7 mouse cellular contexts compared by ENCODE assay signal in the genomic region with DNA sequence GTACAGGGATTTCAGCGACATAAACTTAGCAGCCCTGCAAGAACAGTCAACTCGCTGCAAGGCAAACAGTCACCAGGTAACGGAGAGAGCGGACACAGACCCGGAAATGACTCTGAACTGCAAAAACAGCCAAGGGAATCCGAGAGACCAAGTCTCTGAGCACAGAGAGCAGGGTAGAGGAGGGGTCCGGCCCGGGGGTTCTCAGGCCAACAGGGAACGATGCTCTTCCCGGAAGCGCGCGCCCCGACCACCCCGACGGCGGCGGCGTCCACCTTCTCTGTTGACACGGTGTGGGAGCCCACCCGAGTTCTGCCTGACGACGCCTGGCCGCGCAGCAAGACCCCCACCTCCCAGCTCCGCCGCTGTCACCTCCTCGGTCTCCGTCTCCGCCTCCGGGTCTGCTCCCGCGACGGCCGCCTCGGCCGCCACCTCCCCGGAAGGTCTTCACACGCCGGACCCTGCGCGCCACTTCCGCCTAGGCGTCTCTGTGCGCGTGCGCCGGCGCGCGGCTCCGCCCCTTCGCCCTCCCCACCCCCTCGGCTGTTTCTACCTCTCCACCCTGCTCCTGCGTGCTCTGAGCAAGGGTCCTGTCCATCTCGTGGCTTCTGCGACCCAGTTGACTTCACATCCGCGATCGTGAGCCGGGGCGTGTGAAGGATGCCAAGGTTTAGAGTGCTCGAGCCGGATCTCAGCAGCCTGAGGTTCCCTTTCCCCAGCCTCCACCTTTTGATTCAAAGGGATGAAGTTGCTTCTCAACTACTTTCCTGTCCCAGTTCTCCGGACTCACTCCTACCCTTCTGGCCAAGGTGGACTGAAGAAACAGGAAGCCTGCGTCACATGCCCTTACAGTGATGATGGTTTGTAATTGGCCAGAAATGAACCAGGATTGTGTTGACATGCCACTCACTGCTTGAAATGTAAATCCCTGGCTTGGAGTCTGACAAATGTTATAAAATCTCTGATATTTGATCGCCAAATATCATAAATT. TPM values are rescaled to one million over a fixed set of nuclear protein-coding genes. Genes with fewer than 3 reads are reported as not detected.
DNase-seq lines count a peak whose midpoint lies in the region; ATAC-seq lines count a peak whose summit lies in the region.

A gene (minus strand): TSS at position 813 of the 988 bp plus-strand sequence.

- peak within 1 kb of the TSS; percentile 58 for H3K4me2 ChIP-seq in limb, embryonic 11.5 days (ENCODE audit: low read depth, severe bottlenecking)
- peak within 1 kb of the TSS; percentile 73 for H3K4me2 ChIP-seq in midbrain, embryonic 14.5 days (ENCODE audit: low read length)

- peaks cover 16% of the 10 kb centered on the region for H3K4me1 ChIP-seq in embryonic facial prominence, embryonic 10.5 days
- H3K4me1 ChIP-seq in limb, embryonic 11.5 days (ENCODE audit: control insufficient read depth, insufficient read depth, low read length), result no peaks in the 10 kb centered on the region
- H3K4me1 ChIP-seq in midbrain, embryonic 14.5 days (ENCODE audit: control insufficient read depth, insufficient read depth, low read length), result peaks cover 15% of the 10 kb centered on the region

- peak; percentile 93 for ATAC-seq in granulocyte monocyte progenitor cell, adult 5-6 weeks (replicated peaks; ENCODE audit: poor library complexity, severe bottlenecking)
- peak; percentile 97 for ATAC-seq in limb, embryonic 11.5 days (ENCODE audit: insufficient number of reproducible peaks, low FRiP score, low TSS enrichment, low read depth)
- ATAC-seq in midbrain, embryonic 14.5 days (ENCODE audit: low FRiP score, low TSS enrichment), result peak; percentile 97

- H3K27me3 ChIP-seq in embryonic facial prominence, embryonic 10.5 days (replicated peaks; ENCODE audit: low read depth, poor library complexity, severe bottlenecking), result no peaks in the 10 kb centered on the region
- no peaks in the 10 kb centered on the region for H3K27me3 ChIP-seq in limb, embryonic 11.5 days (ENCODE audit: control insufficient read depth, insufficient read depth, low read length)
- H3K27me3 ChIP-seq in midbrain, embryonic 14.5 days (ENCODE audit: control insufficient read depth, insufficient read depth, low read length), result no peaks in the 10 kb centered on the region

- H3K4me3 ChIP-seq in embryonic facial prominence, embryonic 10.5 days, result peak within 1 kb of the TSS; percentile 90
- peak within 1 kb of the TSS; percentile 89 for H3K4me3 ChIP-seq in limb, embryonic 11.5 days (ENCODE audit: low read depth, low read length)
- H3K4me3 ChIP-seq in midbrain, embryonic 14.5 days (replicated peaks; ENCODE audit: low read depth, low read length), result peak within 1 kb of the TSS; percentile 92

- no peaks in the 10 kb centered on the region for H3K9me3 ChIP-seq in embryonic facial prominence, embryonic 10.5 days
- no peaks in the 10 kb centered on the region for H3K9me3 ChIP-seq in limb, embryonic 11.5 days (ENCODE audit: control insufficient read depth, low read length)
- H3K9me3 ChIP-seq in midbrain, embryonic 14.5 days (ENCODE audit: control insufficient read depth, low read length), result no peaks in the 10 kb centered on the region

- H3K27ac ChIP-seq in embryonic facial prominence, embryonic 10.5 days (replicated peaks), result peak within 1 kb of the TSS; percentile 90
- H3K27ac ChIP-seq in limb, embryonic 11.5 days (replicated peaks; ENCODE audit: low read depth, low read length), result peak within 1 kb of the TSS; percentile 9
- H3K27ac ChIP-seq in midbrain, embryonic 14.5 days (replicated peaks; ENCODE audit: low read depth, low read length), result peak within 1 kb of the TSS; percentile 74

- H3K36me3 ChIP-seq in embryonic facial prominence, embryonic 10.5 days (replicated peaks), result peaks cover 6% of the 10 kb centered on the region
- H3K36me3 ChIP-seq in limb, embryonic 11.5 days (ENCODE audit: control insufficient read depth, insufficient read depth, low read length), result no peaks in the 10 kb centered on the region
- H3K36me3 ChIP-seq in midbrain, embryonic 14.5 days (ENCODE audit: control insufficient read depth, insufficient read depth, low read length), result peaks cover 6% of the 10 kb centered on the region; the same call in 1 of the 2 replicates

- WGBS in embryonic facial prominence, embryonic 10.5 days, result 2% methylated on average over 67 of the region's 67 CpGs
- WGBS in limb, embryonic 11.5 days, result 2% methylated on average over 66 of the region's 67 CpGs
- WGBS in midbrain, embryonic 14.5 days, result 1% methylated on average over 67 of the region's 67 CpGs

- H3K9ac ChIP-seq in limb, embryonic 11.5 days (ENCODE audit: low read length), result peak within 1 kb of the TSS; percentile 76
- peak within 1 kb of the TSS; percentile 87 for H3K9ac ChIP-seq in midbrain, embryonic 14.5 days (replicated peaks; ENCODE audit: low read length)

- peak; percentile 95 for DNase-seq in adrenal gland, postnatal 10 days
- DNase-seq in embryonic facial prominence, embryonic 10.5 days (ENCODE audit: low spot score), result peak; percentile 91
- peak; percentile 79 for DNase-seq in kidney, adult 11 months
- DNase-seq in limb, embryonic 11.5 days (ENCODE audit: low spot score), result peak; percentile 90
- peak; percentile 92 for DNase-seq in midbrain, embryonic 14.5 days
- DNase-seq in spleen, adult 18-20 months, result peak; percentile 79 to 83

RNA-seq across cellular contexts. Expression of the gene that starts here (rescaled TPM):
- 10 to 100 TPM; 21.8 to 24.7 TPM for total RNA-seq in adrenal gland, postnatal 10 days (2021)
- 26.3 and 28.0 TPM in 2 replicates for polyA plus RNA-seq in embryonic facial prominence, embryonic 10.5 days (2016; fragmentation: Nextera tagmentation; extraction: Ambion mirVana)
- total RNA-seq in granulocyte monocyte progenitor cell, adult 5-6 weeks (2014; fragmentation: Nextera tagmentation), result 29.2 and 39.6 TPM in 2 replicates
- 12.9 and 16.3 TPM in 2 replicates for total RNA-seq in granulocyte monocyte progenitor cell, adult 5-6 weeks (2017)
- 30.4 and 34.6 TPM in 2 replicates for polyA plus RNA-seq in limb, embryonic 11.5 days (2014; fragmentation: Nextera tagmentation; extraction: Ambion mirVana)
- 37.1 and 38.2 TPM in 2 replicates for polyA plus RNA-seq in midbrain, embryonic 14.5 days (2014; fragmentation: Nextera tagmentation; extraction: Ambion mirVana)

Comparison
In these comparisons a context has a peak if more than half of its experiments do, and no peak if none do; other contexts are left out.
1. Peak in every context shown above with its lines: DNase-seq, ATAC-seq, H3K4me3 ChIP-seq and H3K27ac ChIP-seq.
2. H3K27ac ChIP-seq: peak in every context shown above with its lines; median percentile 90 in embryonic facial prominence, embryonic 10.5 days; 74 in midbrain, embryonic 14.5 days; 9 in limb, embryonic 11.5 days.